Mouse (Mus musculus): ENCODE measurements around the gene Ubap1l. TPM values are rescaled to one million over a fixed set of nuclear protein-coding genes. Genes with fewer than 3 reads are reported as not detected.

Gene Ubap1l
- total and polyA plus RNA-seq, 3 experiments, result 0.13 TPM; not detected in 2

Other genes starting within 250 kb of the Ubap1l start
- gene Igdcc3, start 219.9 kb upstream of the Ubap1l start, total RNA-seq (2012; rRNA removed), result 0.21 TPM in 1 of 2 replicates, not detected in the other
- not detected in 2 replicates for gene Igdcc3, start 219.9 kb upstream of the Ubap1l start, total RNA-seq (2014; rRNA removed)
- gene Igdcc3, start 219.9 kb upstream of the Ubap1l start, polyA plus RNA-seq (2012; ENCODE audit: insufficient read length, low read depth), result 0.20 and 0.26 TPM in 2 replicates
- gene Parp16, start 165.7 kb upstream of the Ubap1l start, total RNA-seq (2012; rRNA removed), result 1.3 and 1.7 TPM in 2 replicates
- 0.44 and 0.46 TPM in 2 replicates for gene Parp16, start 165.7 kb upstream of the Ubap1l start, total RNA-seq (2014; rRNA removed)
- gene Parp16, start 165.7 kb upstream of the Ubap1l start, polyA plus RNA-seq (2012; ENCODE audit: insufficient read length, low read depth), result 0.81 and 0.94 TPM in 2 replicates
- gene Cilp, start 95.9 kb upstream of the Ubap1l start, total RNA-seq (2012; rRNA removed), result not detected in 2 replicates
- gene Cilp, start 95.9 kb upstream of the Ubap1l start, total RNA-seq (2014; rRNA removed), result not detected in 2 replicates
- not detected in 2 replicates for gene Cilp, start 95.9 kb upstream of the Ubap1l start, polyA plus RNA-seq (2012; ENCODE audit: insufficient read length, low read depth)
- gene Clpx, start 66.8 kb upstream of the Ubap1l start, total RNA-seq (2012; rRNA removed), result 31.1 and 31.8 TPM in 2 replicates
- 45.6 and 51.4 TPM in 2 replicates for gene Clpx, start 66.8 kb upstream of the Ubap1l start, total RNA-seq (2014; rRNA removed)
- 34.5 TPM in 2 replicates for gene Clpx, start 66.8 kb upstream of the Ubap1l start, polyA plus RNA-seq (2012; ENCODE audit: insufficient read length, low read depth)
- gene Pdcd7, start 14.9 kb upstream of the Ubap1l start, total RNA-seq (2012; rRNA removed), result 14.5 and 16.3 TPM in 2 replicates
- gene Pdcd7, start 14.9 kb upstream of the Ubap1l start, total RNA-seq (2014; rRNA removed), result 12.8 and 13.1 TPM in 2 replicates
- gene Pdcd7, start 14.9 kb upstream of the Ubap1l start, polyA plus RNA-seq (2012; ENCODE audit: insufficient read length, low read depth), result 20.6 and 24.0 TPM in 2 replicates
- not detected in 2 replicates for gene Kbtbd13, start 30.6 kb downstream of the Ubap1l start, total RNA-seq (2012; rRNA removed)
- not detected in 2 replicates for gene Kbtbd13, start 30.6 kb downstream of the Ubap1l start, total RNA-seq (2014; rRNA removed)
- gene Kbtbd13, start 30.6 kb downstream of the Ubap1l start, polyA plus RNA-seq (2012; ENCODE audit: insufficient read length, low read depth), result not detected in 2 replicates
- 0.08 and 0.13 TPM in 2 replicates for gene Rasl12, start 37.5 kb downstream of the Ubap1l start, total RNA-seq (2012; rRNA removed)
- 0.09 TPM in 1 of 2 replicates, not detected in the other for gene Rasl12, start 37.5 kb downstream of the Ubap1l start, total RNA-seq (2014; rRNA removed)
- not detected in 2 replicates for gene Rasl12, start 37.5 kb downstream of the Ubap1l start, polyA plus RNA-seq (2012; ENCODE audit: insufficient read length, low read depth)
- gene Slc51b, start 61.9 kb downstream of the Ubap1l start, total RNA-seq (2012; rRNA removed), result not detected in 2 replicates
- not detected in 2 replicates for gene Slc51b, start 61.9 kb downstream of the Ubap1l start, total RNA-seq (2014; rRNA removed)
- not detected in 2 replicates for gene Slc51b, start 61.9 kb downstream of the Ubap1l start, polyA plus RNA-seq (2012; ENCODE audit: insufficient read length, low read depth)
- 18.1 and 21.3 TPM in 2 replicates for gene Mtfmt, start 74.7 kb downstream of the Ubap1l start, total RNA-seq (2012; rRNA removed)
- gene Mtfmt, start 74.7 kb downstream of the Ubap1l start, total RNA-seq (2014; rRNA removed), result 23.9 and 26.3 TPM in 2 replicates
- gene Mtfmt, start 74.7 kb downstream of the Ubap1l start, polyA plus RNA-seq (2012; ENCODE audit: insufficient read length, low read depth), result 26.2 and 26.3 TPM in 2 replicates
- gene Spg21, start 99.9 kb downstream of the Ubap1l start, total RNA-seq (2012; rRNA removed), result 40.4 and 43.2 TPM in 2 replicates
- gene Spg21, start 99.9 kb downstream of the Ubap1l start, total RNA-seq (2014; rRNA removed), result 131 and 136 TPM in 2 replicates
- 43.4 and 48.9 TPM in 2 replicates for gene Spg21, start 99.9 kb downstream of the Ubap1l start, polyA plus RNA-seq (2012; ENCODE audit: insufficient read length, low read depth)
- not detected in 2 replicates for gene Ankdd1a, start 159.2 kb downstream of the Ubap1l start, total RNA-seq (2012; rRNA removed)
- not detected in 2 replicates for gene Ankdd1a, start 159.2 kb downstream of the Ubap1l start, total RNA-seq (2014; rRNA removed)
- gene Ankdd1a, start 159.2 kb downstream of the Ubap1l start, polyA plus RNA-seq (2012; ENCODE audit: insufficient read length, low read depth), result not detected in 2 replicates
- gene Plekho2, start 219.0 kb downstream of the Ubap1l start, total RNA-seq (2012; rRNA removed), result 13.9 and 16.8 TPM in 2 replicates
- gene Plekho2, start 219.0 kb downstream of the Ubap1l start, total RNA-seq (2014; rRNA removed), result 7.2 and 7.9 TPM in 2 replicates
- 33.8 and 37.1 TPM in 2 replicates for gene Plekho2, start 219.0 kb downstream of the Ubap1l start, polyA plus RNA-seq (2012; ENCODE audit: insufficient read length, low read depth)
- 12.2 and 15.7 TPM in 2 replicates for gene Pif1, start 226.1 kb downstream of the Ubap1l start, total RNA-seq (2012; rRNA removed)
- 11.2 and 13.3 TPM in 2 replicates for gene Pif1, start 226.1 kb downstream of the Ubap1l start, total RNA-seq (2014; rRNA removed)
- 12.3 and 14.5 TPM in 2 replicates for gene Pif1, start 226.1 kb downstream of the Ubap1l start, polyA plus RNA-seq (2012; ENCODE audit: insufficient read length, low read depth)

All from CH12.LX (cell line).